Mouse (Mus musculus): ENCODE measurements at regions not wholly inside any gene's neighbourhood (a gene's known extent, or its start where the extent isn't known, plus 50 kb on each side); places are given as distances from the start of the nearest gene placed in this dataset.
A peak's percentile ranks its signal among the peaks of the same experiment; 100 is the strongest.

DNA sequence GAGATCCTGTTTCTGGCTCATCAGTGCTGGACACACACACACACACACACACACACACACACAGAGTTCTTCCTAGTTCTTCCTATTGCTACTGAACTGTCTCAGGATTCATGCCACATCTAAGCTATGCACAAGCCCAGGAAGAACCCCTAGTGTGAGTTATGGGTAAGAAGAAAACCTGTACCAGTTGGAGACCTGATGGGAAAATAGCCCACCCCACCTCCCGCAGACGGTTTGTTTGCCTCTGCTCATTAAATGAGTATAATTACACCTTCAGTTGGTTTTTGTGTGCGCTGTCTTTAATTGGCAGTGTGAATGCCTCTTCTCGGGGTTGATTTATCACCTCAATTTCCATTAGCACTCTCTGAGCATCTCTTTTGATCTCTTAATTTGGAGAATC is 165.8 kb upstream of the Mocs1 start:
- Histone ChIP-seq H3K9ac (no peak overlapping the region), H3K27ac (no peak overlapping the region), H3K27me3 (no peaks in the 10 kb centered on the region), H3K9me3 (no peaks in the 10 kb centered on the region), H3K4me2 (no peak overlapping the region), H3K4me1 (no peaks in the 10 kb centered on the region), H3K4me3 (no peak overlapping the region), H3K36me3 (no peaks in the 10 kb centered on the region)
- no peak for ATAC-seq (ENCODE audit: insufficient number of reproducible peaks, low FRiP score, low TSS enrichment, low read depth)
- 20% methylated on average over 4 of the region's 4 CpGs for WGBS

DNA sequence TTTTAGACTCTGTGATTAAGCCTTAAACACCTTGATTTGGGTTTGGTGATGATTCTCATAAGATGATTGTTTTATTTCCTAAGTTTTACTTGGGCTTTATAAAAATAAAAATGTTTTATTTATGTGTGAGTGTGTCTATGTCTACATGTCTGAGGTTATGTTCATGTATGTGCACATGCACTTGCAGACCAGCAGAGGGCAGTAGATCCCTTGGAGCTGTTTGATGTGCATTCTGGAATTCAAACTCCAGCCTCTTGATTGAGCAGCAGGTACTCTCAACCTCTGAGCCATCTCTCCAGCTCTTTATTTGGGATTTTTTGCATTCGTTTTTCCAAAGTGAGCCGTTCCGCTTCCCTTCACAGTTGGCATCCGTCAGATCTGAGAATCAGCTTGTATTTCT is 161.8 kb upstream of the Mocs1 start:
- H3K27me3 ChIP-seq, result no peaks in the 10 kb centered on the region
- H3K4me3 ChIP-seq, result no peak overlapping the region
- ATAC-seq (ENCODE audit: insufficient number of reproducible peaks, low FRiP score, low TSS enrichment, low read depth), result no peak
- H3K36me3 ChIP-seq, result no peaks in the 10 kb centered on the region
- no peaks in the 10 kb centered on the region for H3K4me1 ChIP-seq
- no peak overlapping the region for H3K9ac ChIP-seq
- WGBS, result 85% methylated on average over 4 of the region's 4 CpGs
- H3K4me2 ChIP-seq, result no peak overlapping the region
- H3K27ac ChIP-seq, result no peak overlapping the region
- H3K9me3 ChIP-seq, result no peaks in the 10 kb centered on the region

DNA sequence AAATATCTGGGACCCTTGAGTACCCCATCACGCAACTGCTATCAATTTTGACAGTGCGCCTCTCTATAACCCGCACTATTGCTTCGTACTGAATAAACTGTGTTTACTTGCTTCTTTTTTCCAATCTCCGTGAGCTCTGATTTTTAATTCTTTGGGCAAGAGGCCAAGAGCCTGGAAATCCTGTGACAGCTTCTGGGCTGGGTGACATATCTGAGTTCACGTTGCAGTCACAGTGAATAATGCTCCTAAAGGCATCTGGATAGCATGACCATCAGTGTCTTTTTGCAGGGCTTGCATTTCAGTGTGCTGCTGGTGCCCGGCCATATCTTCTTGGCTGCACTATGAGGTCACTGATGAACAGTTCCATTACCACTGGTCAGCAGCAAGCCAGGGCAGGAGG is 158.2 kb upstream of the Mocs1 start:
- WGBS, result 74% methylated on average over 7 of the region's 7 CpGs

DNA sequence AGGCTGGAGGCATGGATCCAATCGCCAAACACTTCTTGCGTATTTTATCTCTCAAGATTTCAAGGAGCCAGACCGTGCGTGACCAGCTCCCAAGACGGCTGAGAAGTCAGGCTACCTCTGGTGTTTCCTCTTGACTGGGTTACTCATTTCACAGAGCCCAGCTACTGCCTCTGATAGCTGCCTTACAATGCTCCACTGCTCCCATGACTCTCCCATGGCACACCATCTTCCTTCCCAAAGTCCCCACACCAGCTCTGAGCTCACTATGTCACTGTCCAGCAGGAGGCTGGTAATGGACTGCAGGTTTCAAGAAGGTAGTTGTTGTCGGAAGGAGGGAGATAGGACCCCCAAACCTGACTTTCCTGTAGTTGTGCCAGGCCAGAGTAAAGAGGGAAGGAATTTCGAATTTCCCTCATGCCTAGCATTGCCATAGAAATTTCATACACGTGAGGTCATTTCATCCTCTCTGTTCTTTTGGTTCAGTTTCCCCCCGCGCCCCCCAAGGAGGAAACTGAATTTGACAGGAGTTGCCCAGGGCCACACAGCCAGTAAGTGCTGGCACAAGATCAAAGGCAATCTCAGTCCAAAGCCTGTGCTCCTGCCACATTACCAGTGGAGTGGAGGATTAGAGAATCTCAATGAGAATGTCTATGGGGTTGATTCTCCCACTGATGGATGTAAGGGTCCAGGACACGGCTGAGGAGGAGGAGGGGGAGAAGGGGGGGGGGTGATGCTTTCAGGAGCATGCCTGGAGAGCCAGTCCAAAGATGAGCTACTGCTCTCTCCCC is 155.3 kb upstream of the Mocs1 start:
- H3K9ac ChIP-seq, result no peak overlapping the region
- 66% methylated on average over 10 of the region's 11 CpGs for WGBS
- H3K27ac ChIP-seq, result no peak overlapping the region
- no peaks in the 10 kb centered on the region for H3K4me1 ChIP-seq
- 0 out of 2 replicates have a peak, but pooled peaks cover 5% of the 10 kb centered on the region for H3K27me3 ChIP-seq
- ATAC-seq (ENCODE audit: insufficient number of reproducible peaks, low FRiP score, low TSS enrichment, low read depth), result no peak
- H3K36me3 ChIP-seq, result no peaks in the 10 kb centered on the region
- H3K4me2 ChIP-seq, result no peak overlapping the region
- no peaks in the 10 kb centered on the region for H3K9me3 ChIP-seq
- H3K4me3 ChIP-seq, result no peak overlapping the region

More for the DNA sequence above, 158.2 kb upstream of the Mocs1 start:
- no peaks in the 10 kb centered on the region for H3K36me3 ChIP-seq
- no peak overlapping the region for H3K4me2 ChIP-seq
- no peaks in the 10 kb centered on the region for H3K4me1 ChIP-seq
- H3K9ac ChIP-seq, result no peak overlapping the region
- no peak overlapping the region for H3K27ac ChIP-seq
- ATAC-seq (ENCODE audit: insufficient number of reproducible peaks, low FRiP score, low TSS enrichment, low read depth), result no peak
- no peaks in the 10 kb centered on the region for H3K9me3 ChIP-seq
- no peaks in the 10 kb centered on the region for H3K27me3 ChIP-seq
- H3K4me3 ChIP-seq, result no peak overlapping the region

DNA sequence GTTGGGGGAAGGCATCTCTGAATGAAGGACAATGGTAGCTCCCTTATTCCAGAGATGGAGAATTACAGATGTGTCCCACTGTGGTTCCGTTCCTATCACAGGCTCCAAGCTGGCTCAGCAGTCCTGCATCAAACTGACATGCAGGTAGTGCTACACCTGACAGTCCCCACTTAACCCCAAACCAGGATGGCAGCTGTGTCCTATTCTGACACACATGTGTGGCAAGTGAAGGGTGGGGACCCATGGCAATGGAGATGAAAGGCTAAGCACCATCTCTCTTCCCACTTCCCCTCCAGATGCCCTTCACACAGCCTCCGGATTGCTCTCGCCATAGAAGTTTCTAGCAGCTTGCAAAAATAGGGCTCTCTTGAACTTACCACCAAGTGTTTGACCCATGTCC is 153.2 kb upstream of the Mocs1 start:
- Histone ChIP-seq H3K4me2 (no peak overlapping the region), H3K27ac (no peak overlapping the region), H3K9me3 (no peaks in the 10 kb centered on the region), H3K4me1 (peaks cover 12% of the 10 kb centered on the region), H3K9ac (no peak overlapping the region), H3K27me3 (0 out of 2 replicates have a peak, but pooled peaks cover 5% of the 10 kb centered on the region), H3K36me3 (no peaks in the 10 kb centered on the region), H3K4me3 (no peak overlapping the region)
- no peak for ATAC-seq (ENCODE audit: insufficient number of reproducible peaks, low FRiP score, low TSS enrichment, low read depth)
- 86% methylated on average over 3 of the region's 3 CpGs for WGBS

DNA sequence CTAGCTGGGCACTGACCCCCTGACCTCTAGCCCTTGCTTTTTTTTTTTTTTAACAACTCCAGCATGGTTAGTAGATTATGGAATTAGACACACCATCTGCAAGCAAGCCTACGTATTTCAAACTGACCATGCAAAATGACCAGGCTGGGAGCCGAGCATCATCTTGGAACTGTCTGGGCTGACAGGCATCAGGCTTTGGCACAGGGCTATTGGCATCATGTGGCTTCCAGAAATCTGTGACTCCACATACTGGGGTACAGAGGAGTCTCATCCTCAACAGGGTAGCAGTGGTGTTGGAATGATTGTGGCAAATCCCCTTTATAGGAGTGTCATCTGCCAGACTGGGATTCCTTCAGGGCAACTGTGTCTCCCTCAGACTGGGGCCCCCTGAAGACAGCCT is 152.7 kb upstream of the Mocs1 start:
- no peaks in the 10 kb centered on the region for H3K9me3 ChIP-seq
- ATAC-seq (ENCODE audit: insufficient number of reproducible peaks, low FRiP score, low TSS enrichment, low read depth), result no peak
- H3K4me3 ChIP-seq, result no peak overlapping the region
- H3K4me2 ChIP-seq, result no peak overlapping the region
- 68% methylated on average over 2 of the region's 2 CpGs for WGBS
- no peak overlapping the region for H3K9ac ChIP-seq
- H3K27me3 ChIP-seq, result 0 out of 2 replicates have a peak, but pooled peaks cover 5% of the 10 kb centered on the region
- peaks cover 12% of the 10 kb centered on the region for H3K4me1 ChIP-seq
- H3K36me3 ChIP-seq, result no peaks in the 10 kb centered on the region
- no peak overlapping the region for H3K27ac ChIP-seq

DNA sequence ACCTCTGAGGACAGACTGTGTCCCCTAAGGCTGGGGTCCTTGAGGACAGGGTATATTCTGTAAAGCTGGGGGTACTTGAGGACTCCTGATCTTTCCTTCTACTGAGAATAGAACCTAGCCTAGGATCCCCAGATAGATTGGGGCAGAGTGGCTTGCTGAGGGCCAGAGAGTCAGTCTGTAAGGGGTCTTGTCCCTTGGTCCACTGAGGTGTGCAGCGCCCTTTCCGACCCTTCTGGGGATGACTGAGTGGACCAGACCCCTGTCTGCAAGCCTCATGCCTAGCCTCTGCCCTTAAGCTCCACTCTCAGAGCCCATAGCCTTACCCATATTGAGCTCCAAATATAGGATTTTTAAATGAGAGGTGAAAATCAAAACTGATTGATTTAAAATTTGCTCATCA is 152.2 kb upstream of the Mocs1 start:
- ATAC-seq (ENCODE audit: insufficient number of reproducible peaks, low FRiP score, low TSS enrichment, low read depth), result no peak
- Histone ChIP-seq H3K27ac (no peak overlapping the region), H3K9me3 (no peaks in the 10 kb centered on the region), H3K27me3 (0 out of 2 replicates have a peak, but pooled peaks cover 5% of the 10 kb centered on the region), H3K4me1 (peaks cover 12% of the 10 kb centered on the region), H3K4me3 (no peak overlapping the region), H3K36me3 (no peaks in the 10 kb centered on the region), H3K4me2 (no peak overlapping the region), H3K9ac (no peak overlapping the region)
- 90% methylated on average over 2 of the region's 2 CpGs for WGBS

DNA sequence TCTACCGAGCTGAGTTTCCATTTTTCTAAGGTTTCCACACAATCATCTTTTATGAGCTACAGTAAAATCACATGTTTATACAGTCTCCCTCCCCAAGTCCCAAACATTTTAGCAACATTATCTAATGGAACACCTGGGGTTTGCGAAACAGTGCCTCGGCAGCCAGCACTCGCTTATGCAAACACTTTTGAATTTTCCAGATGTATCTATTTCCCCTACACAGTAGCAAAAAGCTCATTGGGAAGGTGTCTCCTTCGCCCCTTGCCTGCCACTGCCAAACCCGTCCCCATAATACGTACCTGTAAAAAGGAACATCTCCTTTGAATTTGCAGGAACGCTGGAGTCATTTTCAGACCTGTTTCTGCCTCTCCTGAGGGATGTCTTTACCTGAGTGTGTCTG is 149.6 kb upstream of the Mocs1 start:
- H3K4me1 ChIP-seq, result peaks cover 12% of the 10 kb centered on the region
- H3K27me3 ChIP-seq, result 0 out of 2 replicates have a peak, but pooled peaks cover 5% of the 10 kb centered on the region
- H3K27ac ChIP-seq, result peak overlapping the region; percentile 65
- no peak overlapping the region for H3K9ac ChIP-seq
- ATAC-seq (ENCODE audit: insufficient number of reproducible peaks, low FRiP score, low TSS enrichment, low read depth), result peak; percentile 49; the same call in 1 of the 2 replicates
- no peak overlapping the region for H3K4me2 ChIP-seq
- 33% methylated on average over 8 of the region's 8 CpGs for WGBS
- H3K4me3 ChIP-seq, result no peak overlapping the region
- no peaks in the 10 kb centered on the region for H3K9me3 ChIP-seq
- H3K36me3 ChIP-seq, result no peaks in the 10 kb centered on the region

DNA sequence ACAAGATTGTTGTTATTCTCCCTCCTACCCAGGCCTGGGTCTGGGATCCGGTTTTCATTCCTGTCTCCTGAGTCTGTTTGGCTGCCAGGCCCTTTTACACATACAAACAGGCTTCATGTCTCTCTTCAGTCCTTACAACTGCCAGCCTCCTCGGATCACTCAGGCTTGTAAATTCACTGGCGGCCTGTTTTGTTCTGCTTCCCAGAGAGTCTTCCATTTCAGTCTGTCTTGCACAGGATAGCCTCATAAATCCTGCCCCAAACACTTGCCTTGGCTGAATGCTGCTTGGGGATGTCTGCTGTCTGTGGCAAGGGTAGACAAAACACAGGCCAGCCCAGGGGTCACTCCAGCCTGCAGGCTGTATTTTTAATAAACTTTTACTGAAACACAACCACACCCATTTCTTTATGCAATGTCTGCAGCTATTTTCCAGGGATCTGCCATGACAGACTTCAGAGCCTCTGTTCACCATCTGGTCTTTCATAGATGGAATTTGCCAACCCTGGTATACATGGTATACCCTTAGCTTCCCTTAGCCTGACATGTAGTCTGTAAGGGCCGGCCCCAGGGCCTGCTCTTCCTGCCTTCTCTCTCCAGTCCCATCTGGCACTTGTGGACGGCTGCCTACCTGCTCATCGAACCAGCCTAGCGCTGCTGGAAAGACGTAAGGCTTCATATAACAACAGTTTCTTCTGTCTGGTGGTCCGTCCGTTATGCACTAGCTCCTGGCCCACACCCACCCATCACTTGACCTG is 149.0 kb upstream of the Mocs1 start:
- WGBS, result 44% methylated on average over 10 of the region's 10 CpGs
- H3K4me1 ChIP-seq, result peaks cover 12% of the 10 kb centered on the region
- no peak overlapping the region for H3K4me2 ChIP-seq
- no peak overlapping the region for H3K9ac ChIP-seq
- no peaks in the 10 kb centered on the region for H3K9me3 ChIP-seq
- H3K27me3 ChIP-seq, result 0 out of 2 replicates have a peak, but pooled peaks cover 5% of the 10 kb centered on the region
- H3K36me3 ChIP-seq, result no peaks in the 10 kb centered on the region
- ATAC-seq (ENCODE audit: insufficient number of reproducible peaks, low FRiP score, low TSS enrichment, low read depth), result peak; percentile 71; the same call in 1 of the 2 replicates
- peak overlapping the region; percentile 65 for H3K27ac ChIP-seq
- no peak overlapping the region for H3K4me3 ChIP-seq

DNA sequence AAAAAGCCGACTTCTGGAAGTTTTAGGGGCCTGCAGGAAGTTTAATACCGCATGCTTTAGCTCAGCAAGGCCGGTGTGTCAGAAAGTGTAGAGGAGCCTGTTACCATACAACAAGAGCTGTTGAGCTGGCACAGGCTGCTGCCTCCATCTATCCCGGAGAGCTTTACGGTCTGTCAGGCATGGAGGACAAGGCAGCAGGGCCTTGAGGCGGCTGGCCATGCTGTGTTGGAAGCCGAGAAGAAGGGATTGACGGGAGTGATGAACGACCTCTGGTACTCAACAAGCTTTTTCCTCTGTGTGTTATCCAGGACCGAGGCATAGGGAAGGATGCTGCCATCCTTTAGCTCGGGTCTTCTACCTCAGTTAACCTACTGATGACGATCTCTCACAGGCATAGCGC is 146.8 kb upstream of the Mocs1 start:
- 81% methylated on average over 13 of the region's 13 CpGs for WGBS
- no peak overlapping the region for H3K4me3 ChIP-seq
- H3K4me1 ChIP-seq, result peaks cover 12% of the 10 kb centered on the region
- no peaks in the 10 kb centered on the region for H3K36me3 ChIP-seq
- no peak overlapping the region for H3K27ac ChIP-seq
- H3K27me3 ChIP-seq, result no peaks in the 10 kb centered on the region
- ATAC-seq (ENCODE audit: insufficient number of reproducible peaks, low FRiP score, low TSS enrichment, low read depth), result no peak
- no peak overlapping the region for H3K9ac ChIP-seq
- no peak overlapping the region for H3K4me2 ChIP-seq
- no peaks in the 10 kb centered on the region for H3K9me3 ChIP-seq

DNA sequence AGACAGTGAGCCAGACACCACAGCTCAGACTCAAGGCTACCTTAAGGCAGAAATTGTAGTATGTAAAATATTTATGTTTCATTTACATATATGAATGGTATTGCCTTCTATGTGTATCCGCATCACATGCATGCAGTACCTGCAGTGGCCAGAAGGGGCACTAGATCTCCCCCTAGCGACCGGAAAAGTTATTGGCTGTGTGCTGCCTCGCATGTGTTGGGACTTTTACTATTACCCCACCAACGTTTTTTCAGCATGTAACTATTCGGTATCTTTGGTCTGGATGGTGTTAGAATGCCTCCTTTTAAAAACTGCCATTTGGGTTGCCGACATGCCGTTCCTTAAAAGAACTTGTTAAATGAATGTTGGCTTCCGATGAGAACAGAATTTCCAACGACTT is 145.7 kb upstream of the Mocs1 start:
- Histone ChIP-seq H3K27ac (no peak overlapping the region), H3K36me3 (no peaks in the 10 kb centered on the region), H3K9me3 (peaks cover under 1% of the 10 kb centered on the region; the same call in 1 of the 2 replicates), H3K4me2 (no peak overlapping the region), H3K4me3 (no peak overlapping the region), H3K9ac (no peak overlapping the region), H3K4me1 (peaks cover 12% of the 10 kb centered on the region), H3K27me3 (no peaks in the 10 kb centered on the region)
- no peak for ATAC-seq (ENCODE audit: insufficient number of reproducible peaks, low FRiP score, low TSS enrichment, low read depth)
- 79% methylated on average over 10 of the region's 10 CpGs for WGBS

DNA sequence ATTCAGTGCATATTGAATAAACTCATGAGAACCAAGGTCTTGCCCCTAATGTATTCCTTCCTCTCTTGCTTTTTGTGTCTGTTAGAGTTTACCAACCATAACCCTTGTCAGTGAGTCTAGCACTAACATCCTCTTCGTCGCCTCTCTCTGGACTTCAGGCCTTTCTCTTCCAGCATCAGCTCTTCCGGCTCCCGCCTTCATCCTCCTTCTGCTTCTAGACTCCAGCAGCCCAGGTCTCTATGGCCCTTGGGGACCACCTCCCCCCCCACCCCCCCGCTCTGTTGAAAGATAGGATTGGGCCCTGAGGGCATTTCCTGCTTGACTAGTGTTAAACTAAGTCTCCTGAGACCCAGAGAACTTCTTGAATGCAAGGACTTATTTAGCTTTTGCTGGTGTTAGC is 144.7 kb upstream of the Mocs1 start:
- no peaks in the 10 kb centered on the region for H3K36me3 ChIP-seq
- no peak overlapping the region for H3K27ac ChIP-seq
- WGBS, result 88% methylated on average over 5 of the region's 5 CpGs
- H3K9me3 ChIP-seq, result peaks cover 5% of the 10 kb centered on the region; the same call in 1 of the 2 replicates
- no peak overlapping the region for H3K9ac ChIP-seq
- no peak for ATAC-seq (ENCODE audit: insufficient number of reproducible peaks, low FRiP score, low TSS enrichment, low read depth)
- H3K27me3 ChIP-seq, result no peaks in the 10 kb centered on the region
- peaks cover 11% of the 10 kb centered on the region for H3K4me1 ChIP-seq
- no peak overlapping the region for H3K4me2 ChIP-seq
- H3K4me3 ChIP-seq, result no peak overlapping the region
